Mouse (Mus musculus) layer of hippocampus, postnatal 36 days (tissue): ENCODE data around the gene Ift140. TPM values are rescaled to one million over a fixed set of nuclear protein-coding genes. Genes with fewer than 3 reads are reported as not detected.
A peak's percentile ranks its signal among the peaks of the same experiment; 100 is the strongest.
"Not testable (repeated sequence)": the region's sequence is repeated elsewhere in the genome, so short reads cannot be mapped to it uniquely, and the experiment has no call there.

Experiments used
- DNase-seq, 2 experiments: peaks; one replicate each; pipeline ENCODE4 v3.0.0; 2022
- total RNA-seq, 2 experiments: library from RNA; stranded (reverse); gene quantifications; 2 replicates each; pipeline ENCODE4 v1.2.3; 2021

Ift140 gene
- total RNA-seq, 2 experiments from 2014 or later = 23.8 to 24.0 TPM

GRCm38 (mm10) chr17:25117263-25117662 is 101.4 kb downstream of the Ift140 start:
- no peak for DNase-seq

DNA sequence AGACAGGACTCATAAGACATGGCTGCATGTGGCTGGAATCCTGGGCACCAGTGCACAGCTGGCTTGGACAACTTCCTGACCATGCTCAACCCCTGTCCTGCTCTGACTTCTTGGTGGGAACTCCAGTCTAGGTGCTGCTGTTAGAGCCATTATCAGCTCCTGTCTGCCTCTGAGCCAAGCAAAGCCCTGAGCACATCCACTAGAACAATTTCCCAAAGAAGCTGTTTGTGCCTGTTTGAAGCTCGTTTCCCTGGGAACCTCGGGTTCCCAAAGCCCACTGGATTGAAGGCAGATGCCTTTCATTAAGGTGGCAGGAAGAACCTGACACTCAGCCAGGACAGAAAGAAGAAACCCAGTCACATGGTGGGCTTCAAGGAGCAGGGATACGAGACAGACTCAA is 104.5 kb downstream of the Ift140 start, which contains the start of gene Ptx4:
TSS of gene Ptx4 (plus strand) at position 355 of the 400 bp plus-strand sequence.
- no peak for DNase-seq

- DNase-seq = no peak
These were observed 108.1 kb downstream of the Ift140 start for GRCm38 (mm10) chr17:25123979-25124378.

DNA sequence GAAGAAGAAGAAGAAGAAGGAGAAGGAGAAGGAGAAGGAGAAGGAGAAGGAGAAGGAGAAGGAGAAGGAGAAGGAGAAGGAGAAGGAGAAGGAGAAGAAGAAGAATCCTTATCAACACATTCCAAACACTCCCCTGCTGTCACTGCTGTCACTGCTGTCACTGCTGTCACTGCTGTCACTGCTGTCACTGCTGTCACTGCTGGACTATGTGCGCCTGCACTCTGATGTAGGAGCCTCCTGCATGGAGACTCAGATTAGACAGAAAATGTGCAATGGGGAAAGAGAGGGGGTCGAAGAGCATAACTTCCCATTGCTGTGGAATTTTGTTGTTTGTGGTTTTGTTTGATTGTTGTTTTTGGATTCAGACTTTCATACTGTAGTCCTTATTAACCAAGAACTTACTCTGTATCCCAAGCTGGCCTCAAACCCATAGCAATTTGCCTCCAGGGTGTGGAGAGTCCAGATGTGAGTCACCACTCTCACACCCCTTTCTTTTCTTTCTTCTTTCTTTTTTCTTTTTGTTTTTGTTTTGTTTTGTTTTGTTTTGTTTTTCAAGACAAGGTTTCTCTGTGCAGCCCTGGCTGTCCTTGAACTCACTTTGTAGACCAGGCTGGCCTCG is 109.7 kb downstream of the Ift140 start:
- not testable (repeated sequence) for DNase-seq

GRCm38 (mm10) chr17:25127079-25127478 is 111.2 kb downstream of the Ift140 start:
- no peak for DNase-seq

DNA sequence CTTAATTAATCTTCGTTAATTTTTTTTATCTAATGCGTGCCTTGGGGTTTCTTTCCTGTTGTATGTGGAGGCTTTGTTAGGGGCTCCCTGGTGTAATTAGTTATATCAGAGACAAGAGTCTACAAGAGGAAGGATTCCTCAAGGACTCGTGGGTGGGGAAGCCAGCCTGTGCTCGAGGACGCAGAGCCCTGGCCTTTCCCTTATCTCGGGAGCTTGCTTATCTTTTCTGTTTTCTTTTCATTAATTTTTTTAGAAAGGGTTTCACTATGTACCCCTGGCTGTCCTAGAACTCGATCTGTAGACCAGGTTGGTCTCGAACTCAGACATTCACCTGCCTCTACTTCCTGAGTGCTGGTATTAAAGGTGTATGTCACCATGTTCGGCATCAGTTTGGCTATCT is 111.8 kb downstream of the Ift140 start:
- DNase-seq = no peak

GRCm38 (mm10) chr17:25130060-25130459 is 114.2 kb downstream of the Ift140 start:
- DNase-seq = no peak

DNA sequence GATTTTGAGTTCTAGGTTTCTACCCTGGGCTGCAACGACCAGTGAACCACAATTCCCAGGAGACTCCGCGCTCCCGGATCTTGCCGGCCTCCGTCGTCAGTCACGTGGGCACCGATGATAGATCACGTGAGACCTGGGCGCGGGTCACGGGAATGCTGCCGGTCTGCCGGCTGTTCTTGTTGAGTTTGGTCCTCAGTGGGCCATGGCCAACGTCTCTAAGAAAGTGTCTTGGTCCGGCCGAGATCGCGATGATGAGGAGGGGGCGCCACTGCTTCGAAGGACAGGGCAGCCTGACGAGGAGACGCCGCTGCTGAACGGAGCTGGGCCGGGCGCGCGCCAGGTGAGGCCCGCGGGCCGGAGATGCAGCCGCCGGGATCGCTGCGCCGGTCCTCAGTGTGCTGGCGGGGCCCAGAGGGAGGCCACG is 117.4 kb downstream of the Ift140 start, which contains the start of gene Clcn7:
TSS of gene Clcn7 (plus strand) at position 117 of the 424 bp plus-strand sequence.
- peak; percentile 91 to 94 for DNase-seq

- no peak for DNase-seq
These were observed 119.7 kb downstream of the Ift140 start for GRCm38 (mm10) chr17:25135622-25136021.

DNA sequence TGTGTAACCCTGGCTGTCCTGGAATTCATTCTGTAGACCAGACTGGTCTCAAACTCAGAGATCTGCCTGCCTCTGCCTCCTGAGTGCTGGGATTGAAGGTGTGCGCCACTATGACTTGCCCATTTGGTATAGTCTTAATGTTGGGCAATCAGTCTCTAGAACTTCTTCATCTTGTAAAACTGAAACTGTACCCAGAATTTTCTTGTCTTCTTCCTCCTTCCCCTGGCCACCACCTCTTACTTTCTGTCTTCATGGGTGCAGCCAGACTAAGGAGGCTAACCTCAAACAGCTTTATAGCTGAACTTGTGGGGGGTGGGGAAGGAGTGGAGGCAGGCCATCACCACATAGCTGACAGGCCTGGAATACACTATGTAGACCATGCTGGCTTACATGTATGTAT is 122.9 kb downstream of the Ift140 start:
- DNase-seq = no peak

GRCm38 (mm10) chr17:25139960-25140359 is 124.1 kb downstream of the Ift140 start:
- no peak for DNase-seq

Other genes with a start within 250 kb of the Ift140 start
- not detected for gene Meiob, start 211.8 kb upstream of the Ift140 start, total RNA-seq
- gene Hagh, start 175.9 kb upstream of the Ift140 start, total RNA-seq = 100 to 1,000 TPM; 131 to 134 TPM
- gene Fahd1, start 165.7 kb upstream of the Ift140 start, total RNA-seq = 10 to 100 TPM; 18.3 to 23.0 TPM
- gene Igfals, start 150.1 kb upstream of the Ift140 start, total RNA-seq = under 1 TPM in 1 of 2 experiments, not detected in 1; 0.33 TPM
- 10 to 100 TPM; 33.2 to 37.1 TPM for gene Nubp2, start 129.7 kb upstream of the Ift140 start, total RNA-seq
- 10 to 100 TPM; 39.2 to 42.8 TPM for gene Spsb3, start 129.4 kb upstream of the Ift140 start, total RNA-seq
- 10 to 100 TPM; 57.5 to 70.4 TPM for gene Eme2, start 121.0 kb upstream of the Ift140 start, total RNA-seq
- gene Mrps34, start 121.0 kb upstream of the Ift140 start, total RNA-seq = 10 to 100 TPM; 75.3 to 75.9 TPM
- gene Nme3, start 119.6 kb upstream of the Ift140 start, total RNA-seq = 10 to 100 TPM; 60.0 to 67.5 TPM
- 100 to 1,000 TPM; 384 to 406 TPM for gene Mapk8ip3, start 79.1 kb upstream of the Ift140 start, total RNA-seq
- 1 to 10 TPM; 5.5 to 6.3 TPM for gene Jpt2, start 55.4 kb upstream of the Ift140 start, total RNA-seq
- 10 to 100 TPM; 27.2 to 28.3 TPM for gene Cramp1l, start 297 bp upstream of the Ift140 start, total RNA-seq
- 1 to 10 TPM; 7.7 to 8.2 TPM for gene Tmem204, start 67.5 kb downstream of the Ift140 start, total RNA-seq
- gene Telo2, start 99.9 kb downstream of the Ift140 start, total RNA-seq = 10 to 100 TPM; 36.6 to 37.8 TPM
- gene Ptx4, start 104.7 kb downstream of the Ift140 start, total RNA-seq = 1 to 10 TPM; 2.3 to 2.5 TPM
- gene Clcn7, start 117.3 kb downstream of the Ift140 start, total RNA-seq = 10 to 100 TPM; 52.3 to 53.0 TPM
- gene Ccdc154, start 146.4 kb downstream of the Ift140 start, total RNA-seq = under 1 TPM; 0.15 TPM
- not detected for gene Gm38655, start 159.4 kb downstream of the Ift140 start, total RNA-seq
- gene BC003965, start 168.5 kb downstream of the Ift140 start, total RNA-seq = 10 to 100 TPM; 20.3 to 22.6 TPM
- gene Unkl, start 172.3 kb downstream of the Ift140 start, total RNA-seq = 10 to 100 TPM; 39.4 to 44.6 TPM
- gene Gnptg, start 224.0 kb downstream of the Ift140 start, total RNA-seq = 10 to 100 TPM; 67.3 to 72.2 TPM
- gene Tsr3, start 224.1 kb downstream of the Ift140 start, total RNA-seq = 10 to 100 TPM; 23.5 to 25.5 TPM
- 1 to 10 TPM; 6.2 to 7.7 TPM for gene Baiap3, start 240.3 kb downstream of the Ift140 start, total RNA-seq